8 mouse cellular contexts compared by ENCODE assay signal in genomic region chr16:45684815-45685214, GRCm38 (mm10). TPM values are rescaled to one million over a fixed set of nuclear protein-coding genes. Genes with fewer than 3 reads are reported as not detected.
A peak's percentile ranks its signal among the peaks of the same experiment; 100 is the strongest.
DNase-seq lines count a peak whose midpoint lies in the region; ATAC-seq and TF ChIP-seq lines count a peak whose summit lies in the region.

No protein-coding gene starts in this region.

- H3K27me3 ChIP-seq in spleen, adult 2 months (ENCODE audit: control insufficient read depth, insufficient read depth, low read length) = no peaks in the 10 kb centered on the region
- no peaks in the 10 kb centered on the region; the same call in 1 of the 2 replicates for H3K27me3 ChIP-seq in neural tube, embryonic 14.5 days (ENCODE audit: control insufficient read depth, insufficient read depth, low read length)

- peak; percentile 58; the same call in 1 of the 2 replicates for TF ChIP-seq CTCF in spleen, adult 2 months (IDR thresholded peaks at IDR 0.05; ENCODE audit: extremely low read depth, insufficient read depth, insufficient read length, insufficient replicate concordance)
- TF ChIP-seq CTCF in cortical plate, adult 2 months (IDR thresholded peaks at IDR 0.05; ENCODE audit: extremely low read depth, insufficient read depth, low read length) = peak; percentile 68

- peak; percentile 76 to 81 for ATAC-seq in hematopoietic stem cell, adult 5-6 weeks (replicated peaks in 1 of 2; ENCODE audit: insufficient read depth in 1 of 2, low FRiP score in 2 of 2, low TSS enrichment in 1 of 2, low read depth in 1 of 2, poor library complexity in 2 of 2, severe bottlenecking in 2 of 2)
- ATAC-seq in neural tube, embryonic 14.5 days (ENCODE audit: low read depth) = peak; percentile 50; the same call in 1 of the 2 replicates
- no peak for ATAC-seq in erythroid progenitor cell, adult 5-6 weeks (replicated peaks; ENCODE audit: low FRiP score, poor library complexity, severe bottlenecking)

- 13% methylated on average over 8 of the region's 8 CpGs for WGBS in spleen, adult 2 months
- WGBS in neural tube, embryonic 14.5 days = 14% methylated on average over 8 of the region's 8 CpGs

- no peaks in the 10 kb centered on the region for H3K36me3 ChIP-seq in spleen, adult 2 months (ENCODE audit: control insufficient read depth, insufficient read depth, low read length)
- H3K36me3 ChIP-seq in neural tube, embryonic 14.5 days (ENCODE audit: control insufficient read depth, insufficient read depth, low read length) = no peaks in the 10 kb centered on the region

- intact Hi-C loops in left cerebral cortex, postnatal 36 days (cut with DNase I) = loop anchor here (5.0 kb wide), 2 partner anchors 37 to 282 kb away; partner anchors contain the start of gene Tagln3

- H3K9ac ChIP-seq in neural tube, embryonic 14.5 days (replicated peaks; ENCODE audit: low read depth, low read length) = no peak overlapping the region

- no peak for TF ChIP-seq POLR2A in spleen, adult 2 months (IDR thresholded peaks at IDR 0.05; ENCODE audit: low read depth, low read length)
- TF ChIP-seq POLR2A in cortical plate, adult 2 months (IDR thresholded peaks at IDR 0.05; ENCODE audit: extremely low read depth, insufficient read depth, low read length) = no peak

- peak in 1 of 2 experiments; percentile 44 for DNase-seq in spleen, adult 2 months (ENCODE audit: low read depth in 1 of 2, low spot score in 2 of 2)
- DNase-seq in spleen, adult 12 weeks (ENCODE audit: low spot score) = no peak
- peak; percentile 70 for DNase-seq in adipocyte (ENCODE audit: low spot score)
- DNase-seq in left cerebral cortex, postnatal 36 days (ENCODE audit: low spot score in 2 of 2) = peak; percentile 24 to 59

- no peak overlapping the region for H3K4me2 ChIP-seq in neural tube, embryonic 14.5 days (ENCODE audit: low read depth, low read length)

- H3K4me3 ChIP-seq in spleen, adult 2 months (ENCODE audit: extremely low read depth, insufficient read depth, insufficient read length) = no peak overlapping the region
- H3K4me3 ChIP-seq in cortical plate, adult 2 months (ENCODE audit: insufficient read depth, low read length) = no peak overlapping the region
- H3K4me3 ChIP-seq in neural tube, embryonic 14.5 days (ENCODE audit: low read depth, low read length) = no peak overlapping the region

- no peak overlapping the region for H3K27ac ChIP-seq in spleen, adult 2 months (ENCODE audit: insufficient read depth, low read length)
- H3K27ac ChIP-seq in cortical plate, adult 2 months (ENCODE audit: insufficient read depth, low read length) = no peak overlapping the region
- H3K27ac ChIP-seq in neural tube, embryonic 14.5 days (ENCODE audit: low read depth, low read length) = no peak overlapping the region

- no peaks in the 10 kb centered on the region for H3K9me3 ChIP-seq in neural tube, embryonic 14.5 days (ENCODE audit: control insufficient read depth, low read length)

- H3K4me1 ChIP-seq in spleen, adult 2 months (ENCODE audit: control insufficient read depth, insufficient read depth, insufficient read length) = no peaks in the 10 kb centered on the region
- peaks cover 2% of the 10 kb centered on the region for H3K4me1 ChIP-seq in cortical plate, adult 2 months (ENCODE audit: control insufficient read depth, insufficient read depth, low read length)
- H3K4me1 ChIP-seq in neural tube, embryonic 14.5 days (ENCODE audit: control insufficient read depth, insufficient read depth, low read length) = 0 out of 2 replicates have a peak, but pooled peaks cover under 1% of the 10 kb centered on the region

RNA-seq across cellular contexts. Expression of gene Tmprss7, which starts 8.6 kb away (rescaled TPM):
- 0.05 and 0.12 TPM in 2 replicates for polyA plus RNA-seq in spleen, adult 2 months (2012; rRNA removed)
- polyA plus RNA-seq in cortical plate, adult 2 months (2012; rRNA removed) = 4.4 TPM in 2 replicates
- 0.25 and 1.3 TPM in 2 replicates for total RNA-seq in hematopoietic stem cell, adult 5-6 weeks (2017)
- 1 to 10 TPM; 2.9 to 3.7 TPM for total RNA-seq in left cerebral cortex, postnatal 36 days (2021)
- 0.63 and 0.68 TPM in 2 replicates for polyA plus RNA-seq in neural tube, embryonic 14.5 days (2014; fragmentation: Nextera tagmentation; extraction: Ambion mirVana)
- total RNA-seq in erythroid progenitor cell, adult 5-6 weeks (2015; ENCODE audit: low replicate concordance) = not detected in 2 replicates
- not detected in 2 replicates for total RNA-seq in erythroid progenitor cell, adult 5-6 weeks (2017; ENCODE audit: low replicate concordance)

RNA-seq across cellular contexts. Expression of gene BC016579, which starts 30.9 kb away (rescaled TPM):
- polyA plus RNA-seq in spleen, adult 2 months (2012; rRNA removed) = 0.05 TPM in 1 of 2 replicates, not detected in the other
- polyA plus RNA-seq in cortical plate, adult 2 months (2012; rRNA removed) = 0.45 and 0.52 TPM in 2 replicates
- 3.9 and 8.8 TPM in 2 replicates for total RNA-seq in hematopoietic stem cell, adult 5-6 weeks (2017)
- total RNA-seq in left cerebral cortex, postnatal 36 days (2021) = under 1 TPM in 1 of 2 experiments, not detected in 1; 0.20 TPM
- polyA plus RNA-seq in neural tube, embryonic 14.5 days (2014; fragmentation: Nextera tagmentation; extraction: Ambion mirVana) = 0.12 TPM in 1 of 2 replicates, not detected in the other
- not detected in 2 replicates for total RNA-seq in erythroid progenitor cell, adult 5-6 weeks (2015; ENCODE audit: low replicate concordance)
- not detected in 2 replicates for total RNA-seq in erythroid progenitor cell, adult 5-6 weeks (2017; ENCODE audit: low replicate concordance)

RNA-seq across cellular contexts. Expression of gene Tagln3, which starts 39.6 kb away (rescaled TPM):
- polyA plus RNA-seq in spleen, adult 2 months (2012; rRNA removed) = 0.34 and 0.40 TPM in 2 replicates
- polyA plus RNA-seq in cortical plate, adult 2 months (2012; rRNA removed) = 615 and 624 TPM in 2 replicates
- not detected in 2 replicates for total RNA-seq in hematopoietic stem cell, adult 5-6 weeks (2017)
- total RNA-seq in left cerebral cortex, postnatal 36 days (2021) = 100 to 1,000 TPM; 301 to 357 TPM
- polyA plus RNA-seq in neural tube, embryonic 14.5 days (2014; fragmentation: Nextera tagmentation; extraction: Ambion mirVana) = 610 and 624 TPM in 2 replicates
- 1.4 and 2.5 TPM in 2 replicates for total RNA-seq in erythroid progenitor cell, adult 5-6 weeks (2015; ENCODE audit: low replicate concordance)
- 0.30 TPM in 1 of 2 replicates, not detected in the other for total RNA-seq in erythroid progenitor cell, adult 5-6 weeks (2017; ENCODE audit: low replicate concordance)

RNA-seq across cellular contexts. Expression of gene Abhd10, which starts 57.9 kb away (rescaled TPM):
- 3.6 and 3.7 TPM in 2 replicates for polyA plus RNA-seq in spleen, adult 2 months (2012; rRNA removed)
- polyA plus RNA-seq in cortical plate, adult 2 months (2012; rRNA removed) = 24.0 and 24.1 TPM in 2 replicates
- total RNA-seq in hematopoietic stem cell, adult 5-6 weeks (2017) = 17.7 and 27.3 TPM in 2 replicates
- total RNA-seq in left cerebral cortex, postnatal 36 days (2021) = 10 to 100 TPM; 19.5 to 27.1 TPM
- 39.5 and 40.7 TPM in 2 replicates for polyA plus RNA-seq in neural tube, embryonic 14.5 days (2014; fragmentation: Nextera tagmentation; extraction: Ambion mirVana)
- 9.0 and 21.4 TPM in 2 replicates for total RNA-seq in erythroid progenitor cell, adult 5-6 weeks (2015; ENCODE audit: low replicate concordance)
- total RNA-seq in erythroid progenitor cell, adult 5-6 weeks (2017; ENCODE audit: low replicate concordance) = 18.5 and 20.4 TPM in 2 replicates

Comparison
In these comparisons a context has a peak if more than half of its experiments do, and no peak if none do; other contexts are left out.
1. RNA of gene Tagln3, which starts 39.6 kb away (total RNA-seq): 301 to 357 TPM in left cerebral cortex, postnatal 36 days; 0.30 to 2.5 TPM in erythroid progenitor cell, adult 5-6 weeks and not detected in hematopoietic stem cell, adult 5-6 weeks; every median in the first group is over 10 times any median in the second.